Mouse (Mus musculus) T-helper 17 cell (primary cell): ENCODE data around the gene Fmo5.

Source experiments
- in situ Hi-C, 2 experiments: fragments of 300-600 bp; cut with MboI, MseI; formaldehyde crosslinking; loops; 1 replicate in 1 of 2; 2 replicates in 1 of 2; pipeline ENCODE4 v1.15.1; 2025; ENCODE audit warnings: high pct_unique_total_duplicates in 2 of 2

Fmo5 gene

DNA sequence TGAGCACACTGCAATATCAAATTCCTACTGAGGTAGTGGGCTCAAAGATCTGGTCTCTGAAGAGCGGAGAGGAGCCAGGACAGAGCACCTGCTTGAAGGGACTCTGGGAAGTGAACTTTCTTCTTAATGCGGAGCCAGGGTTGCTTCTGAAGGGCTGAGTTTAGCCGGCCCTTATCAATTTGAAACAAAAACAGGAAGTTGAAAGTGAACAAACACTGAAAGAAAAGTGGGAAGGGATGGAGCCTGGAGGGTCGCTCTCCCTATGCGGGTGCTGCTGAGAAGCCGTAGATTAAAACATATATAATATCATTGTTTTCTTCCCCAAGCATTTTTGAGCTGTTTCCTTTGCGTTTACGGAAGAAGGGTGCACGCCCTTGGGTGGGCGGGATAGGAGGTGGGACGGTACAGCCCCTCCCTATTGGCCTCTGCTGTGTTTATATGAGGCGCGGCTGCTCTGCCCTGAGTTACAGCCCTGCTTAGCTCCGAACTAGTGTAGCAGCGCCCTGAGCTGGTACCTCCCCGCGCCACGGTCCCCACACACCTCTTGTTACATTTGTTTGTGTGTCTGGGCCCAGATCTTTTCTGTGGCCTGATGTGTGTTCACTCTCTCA lies at the start of gene Fmo5:
TSS of gene Fmo5 (plus strand) at position 414 of the 611 bp plus-strand sequence.
- in situ Hi-C loops = no loop called here

DNA sequence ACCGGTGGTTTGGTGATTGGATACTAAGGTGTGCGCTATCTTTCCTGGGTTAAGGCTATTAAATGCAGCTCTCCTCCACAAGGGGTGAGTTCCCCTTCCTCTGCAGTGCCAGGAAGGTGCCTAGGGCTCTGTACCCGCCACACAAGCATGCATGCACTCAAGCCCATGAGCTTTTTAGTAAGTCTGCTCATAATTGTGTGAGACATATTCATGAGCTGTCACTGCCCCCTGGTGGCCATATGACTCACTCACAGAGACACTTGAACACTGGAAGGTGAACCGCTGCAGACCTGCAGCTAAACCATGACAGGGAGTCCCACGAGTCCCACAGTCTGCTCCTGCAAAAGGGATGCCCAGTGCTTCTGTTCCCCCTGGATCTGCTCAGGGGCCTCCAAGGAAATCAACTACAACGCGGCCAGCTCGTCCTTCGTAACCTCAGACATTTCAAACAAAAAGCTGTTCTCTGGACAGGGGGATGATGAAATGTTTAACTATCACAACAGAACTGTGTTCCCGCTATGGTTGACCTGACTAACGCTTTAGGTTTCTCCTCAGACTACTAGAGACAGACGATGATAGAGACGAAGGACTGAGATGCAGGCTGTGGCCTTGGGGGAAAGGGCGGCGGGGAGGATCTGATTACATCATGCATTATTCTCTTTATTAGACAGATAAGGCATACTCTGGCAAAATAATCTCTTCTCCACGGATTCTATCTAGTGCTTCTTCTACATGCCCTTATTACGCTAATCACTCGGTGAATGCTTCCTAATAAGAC lies 43.0 kb upstream of the Fmo5 start:
- in situ Hi-C loops = no loop called here

DNA sequence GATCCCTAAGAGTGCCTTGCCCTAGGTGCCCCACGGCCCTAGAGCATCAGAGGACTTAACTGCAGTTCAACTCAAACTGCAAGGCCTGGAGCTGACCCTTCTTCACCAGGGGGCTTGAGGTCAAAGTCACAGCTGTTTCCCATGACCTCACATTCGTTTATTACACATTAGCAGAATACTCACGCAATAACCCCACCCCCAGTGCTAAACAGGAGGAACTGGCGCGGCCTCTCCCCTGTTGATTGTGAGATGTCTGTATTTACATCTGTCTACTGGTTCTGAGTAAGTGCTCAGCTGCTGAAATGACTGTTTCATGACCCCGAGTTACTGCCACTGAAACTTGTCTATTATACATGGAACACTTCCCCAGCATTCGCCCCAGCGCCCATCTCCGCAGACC lies 40.9 kb upstream of the Fmo5 start:
- in situ Hi-C loops = no loop called here

DNA sequence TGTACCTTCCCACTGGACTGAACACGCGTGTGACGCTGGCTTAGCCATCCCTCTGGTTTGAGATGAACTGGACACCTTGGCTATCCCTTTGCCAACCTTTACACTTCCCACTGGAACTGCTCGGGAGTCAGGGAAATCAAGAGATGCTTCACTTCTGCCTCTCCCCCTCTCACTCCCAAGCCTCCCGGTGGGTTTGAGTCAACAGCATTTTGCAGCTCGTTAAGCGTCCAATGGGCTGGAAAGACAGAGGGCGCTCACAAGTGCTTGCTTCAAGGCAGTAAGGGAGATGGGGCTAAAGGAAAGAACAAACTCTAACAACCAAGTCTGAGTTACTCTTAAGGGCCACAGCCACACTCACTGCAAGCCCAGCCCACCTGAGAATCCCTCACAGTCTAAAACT lies 37.9 kb upstream of the Fmo5 start:
- in situ Hi-C loops = no loop called here

DNA sequence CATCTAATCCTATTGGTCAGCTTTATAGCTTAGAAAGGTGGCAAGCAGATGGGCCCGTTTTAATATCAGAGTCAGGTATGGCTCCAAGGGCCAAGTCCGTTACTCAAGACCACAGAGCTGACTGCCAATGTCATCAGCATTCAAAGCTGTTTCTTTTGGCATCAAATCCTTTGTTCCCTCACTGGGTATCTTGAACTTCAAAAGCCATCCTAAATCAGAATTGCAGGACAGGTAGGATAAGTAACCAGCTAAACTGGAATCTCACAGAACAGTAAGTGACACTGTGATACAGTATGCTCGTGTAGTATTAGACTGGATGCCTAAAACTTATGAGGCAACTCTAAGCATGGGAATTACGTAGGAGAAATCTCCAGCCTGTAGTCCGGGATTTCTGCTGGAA lies 35.5 kb upstream of the Fmo5 start:
- in situ Hi-C loops = no loop called here

DNA sequence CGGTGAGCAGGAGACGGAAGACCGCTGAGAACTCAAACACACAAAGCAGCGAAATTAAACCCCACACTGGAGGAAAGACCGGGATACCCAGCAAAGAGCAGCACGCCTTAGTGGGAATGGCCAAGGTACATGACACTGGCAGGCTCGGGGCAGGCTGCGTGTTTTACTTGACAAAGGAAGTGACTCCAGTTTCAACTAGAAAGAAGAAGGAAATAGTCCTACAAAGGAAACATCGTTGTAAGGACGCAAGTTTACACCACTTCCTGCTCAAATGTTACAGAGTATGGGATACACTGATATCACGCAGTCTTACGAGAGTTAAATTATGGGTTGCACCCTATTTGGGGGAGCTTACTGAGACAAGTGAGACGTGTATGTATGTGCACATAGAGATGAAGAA lies 34.5 kb upstream of the Fmo5 start:
- in situ Hi-C loops = no loop called here

DNA sequence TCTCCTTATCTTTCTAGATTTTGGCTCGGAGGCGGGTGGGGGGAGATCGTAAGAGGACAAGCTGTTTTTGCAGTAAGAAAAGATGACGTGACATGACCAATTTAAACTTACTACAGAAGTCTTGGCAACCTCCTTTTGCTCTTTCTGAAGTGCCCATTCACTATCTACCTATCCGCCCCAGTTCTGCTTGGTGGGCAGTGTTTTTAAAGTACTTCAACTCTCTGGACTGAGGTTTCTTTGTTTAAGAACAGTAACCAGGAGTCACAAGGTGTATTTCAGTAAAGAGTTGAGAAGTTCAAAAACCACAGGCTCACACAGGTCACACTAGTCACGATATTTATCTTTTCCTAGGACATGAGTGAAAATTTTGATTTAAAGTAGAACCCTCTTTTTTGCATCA lies 33.5 kb upstream of the Fmo5 start:
- in situ Hi-C loops = no loop called here

DNA sequence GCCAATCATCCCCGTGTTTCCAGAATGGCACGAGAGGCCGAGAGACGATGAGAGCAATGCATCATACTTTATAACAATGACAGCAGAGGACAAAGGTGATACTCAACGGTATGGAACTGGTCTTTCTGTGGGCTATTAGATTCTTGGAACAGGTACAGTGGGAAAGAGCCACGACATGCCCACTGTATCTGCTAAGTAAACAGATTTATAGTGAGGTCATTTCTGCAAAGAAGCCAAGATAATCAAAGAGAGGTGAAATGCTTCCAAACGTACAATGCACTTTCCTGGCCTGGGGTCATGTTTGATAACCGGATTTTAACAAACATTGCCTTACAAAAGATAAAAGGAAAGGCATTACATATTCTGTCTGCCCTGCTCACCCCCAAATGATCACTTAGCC lies 31.8 kb upstream of the Fmo5 start:
- in situ Hi-C loops = no loop called here

DNA sequence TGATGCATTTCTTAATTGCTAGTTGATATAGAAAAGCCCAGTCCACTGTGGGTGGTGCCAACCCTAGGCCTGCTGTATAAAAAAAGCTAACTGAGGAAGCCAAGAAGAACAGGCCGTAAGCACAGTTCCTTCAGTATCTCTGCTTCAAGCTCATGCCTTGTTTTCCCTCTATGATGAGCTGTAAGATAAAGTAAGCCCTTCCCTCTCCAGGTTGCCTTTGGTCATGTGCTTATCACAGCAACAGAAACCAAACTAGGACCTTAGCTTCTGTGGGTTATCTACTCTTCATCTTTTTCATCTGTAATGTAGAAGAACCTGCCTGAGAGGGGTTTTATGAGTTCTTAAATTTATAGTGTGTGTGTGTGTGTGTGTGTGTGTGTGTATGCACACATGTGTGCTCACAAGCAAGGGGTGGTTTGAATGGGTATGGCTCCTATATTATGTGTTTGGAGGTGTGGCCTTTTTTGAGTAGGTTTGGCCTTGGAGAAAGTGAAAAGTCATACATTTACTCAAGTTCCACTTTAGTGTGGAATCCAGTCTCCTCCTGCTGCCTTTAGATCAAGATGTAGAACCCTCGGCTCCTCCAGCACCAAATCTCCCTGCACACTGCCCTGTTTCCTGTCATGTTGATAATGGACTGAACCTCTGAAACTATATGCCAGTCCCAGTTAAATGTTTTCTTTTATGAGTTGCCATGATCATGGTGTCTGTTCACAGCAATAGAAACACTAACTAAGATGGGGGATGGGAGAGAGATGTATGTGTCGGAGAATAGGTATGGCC lies 28.4 kb upstream of the Fmo5 start:
- in situ Hi-C loops = no loop called here

DNA sequence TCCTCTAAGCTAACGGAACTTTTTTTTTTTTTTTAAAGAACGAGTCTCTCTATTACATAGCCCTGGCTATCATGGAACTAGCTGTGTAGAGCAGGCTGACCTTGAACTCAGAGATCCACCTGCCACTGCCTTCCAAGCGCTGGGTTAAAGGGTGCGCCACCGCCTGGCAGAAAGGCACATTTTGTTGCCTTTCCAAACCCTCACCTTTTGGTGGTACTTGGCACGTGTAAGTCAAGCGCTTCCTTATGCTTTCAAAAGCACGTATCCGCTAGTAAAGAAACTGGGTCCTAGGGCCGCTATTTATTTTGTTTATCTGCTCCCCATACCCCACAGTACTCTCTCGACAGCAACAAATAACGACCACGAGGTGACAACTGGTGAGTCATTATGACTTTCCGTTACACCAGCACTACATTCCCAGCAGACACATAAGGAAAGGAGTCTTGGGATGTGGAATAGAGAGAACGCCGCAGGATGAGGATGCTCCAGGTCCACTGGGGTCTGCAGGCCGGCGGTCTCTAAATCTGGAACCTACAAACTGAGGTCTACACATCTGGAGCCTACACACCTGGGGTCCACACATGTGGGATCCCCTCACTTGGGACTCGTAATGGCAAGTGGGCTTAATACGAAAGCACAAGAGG lies 19.3 kb upstream of the Fmo5 start:
- in situ Hi-C loops = no loop called here

DNA sequence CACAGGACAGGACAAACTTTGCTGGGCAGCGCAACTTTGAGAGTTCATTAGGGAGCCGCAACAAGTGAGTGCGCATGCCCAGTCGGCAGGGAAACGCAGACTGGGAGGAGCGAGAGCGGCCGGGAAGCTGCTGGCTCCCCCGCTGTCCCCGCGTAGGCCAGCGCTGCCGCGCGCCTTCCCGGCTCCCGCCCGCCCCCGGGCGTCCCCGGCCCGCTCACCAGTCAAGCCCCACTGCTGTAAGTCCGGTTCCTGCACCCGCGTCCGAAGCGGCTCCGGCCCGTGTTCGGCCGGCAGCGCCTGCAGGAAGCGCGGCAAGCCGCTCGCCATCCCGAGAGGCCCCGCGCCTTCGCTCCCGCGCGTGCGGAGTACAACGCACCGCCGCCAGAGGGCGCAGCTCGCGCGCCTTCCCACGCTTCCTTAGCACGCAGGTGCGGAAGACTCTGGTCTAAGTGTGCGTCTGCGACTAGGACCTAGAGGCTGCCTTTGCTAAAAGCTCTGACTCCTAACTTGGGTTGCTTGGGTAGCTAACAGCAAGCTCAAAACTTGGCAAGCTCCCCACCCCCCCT lies 18.7 kb upstream of the Fmo5 start, which contains the start of gene Chd1l:
TSS of gene Chd1l (minus strand) at position 359 of the 566 bp plus-strand sequence.
- in situ Hi-C loops = no loop called here

DNA sequence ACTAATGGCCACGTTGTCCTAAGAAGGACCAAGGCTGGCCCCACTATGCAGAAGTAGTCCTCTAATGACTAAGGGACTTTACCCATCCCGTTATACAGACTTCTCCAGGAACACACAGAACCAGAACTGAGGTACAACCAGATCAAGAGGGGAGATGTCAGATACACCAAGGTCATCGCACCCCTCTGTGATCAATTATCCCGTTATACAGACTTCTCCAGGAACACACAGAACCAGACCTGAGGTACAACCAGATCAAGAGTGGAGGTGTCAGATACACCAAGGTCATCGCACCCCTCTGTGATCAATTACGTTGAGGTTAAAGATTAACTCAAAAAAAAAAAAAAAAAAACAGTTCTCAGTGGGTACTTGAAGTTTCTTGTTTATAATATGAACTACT lies 17.6 kb upstream of the Fmo5 start:
- in situ Hi-C loops = no loop called here

DNA sequence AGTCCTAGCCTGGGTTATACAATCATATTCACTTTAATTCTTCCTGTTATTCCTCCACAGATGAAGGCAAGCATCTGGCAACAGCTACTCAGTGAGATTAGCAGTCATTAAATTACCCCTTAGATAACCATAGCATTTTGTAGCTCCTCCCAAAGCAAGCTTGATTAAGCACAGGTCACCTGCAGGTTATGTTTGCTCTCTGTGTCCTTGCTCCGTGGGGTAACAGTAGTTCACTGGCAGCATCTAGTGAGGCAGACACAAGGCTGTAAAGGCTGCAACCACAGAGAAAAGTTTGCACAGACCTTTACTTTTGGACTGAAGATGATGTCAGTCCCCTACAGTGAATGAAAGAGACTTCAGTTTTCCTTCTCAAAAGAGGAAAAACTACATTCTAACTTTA lies 13.4 kb upstream of the Fmo5 start:
- in situ Hi-C loops = no loop called here

DNA sequence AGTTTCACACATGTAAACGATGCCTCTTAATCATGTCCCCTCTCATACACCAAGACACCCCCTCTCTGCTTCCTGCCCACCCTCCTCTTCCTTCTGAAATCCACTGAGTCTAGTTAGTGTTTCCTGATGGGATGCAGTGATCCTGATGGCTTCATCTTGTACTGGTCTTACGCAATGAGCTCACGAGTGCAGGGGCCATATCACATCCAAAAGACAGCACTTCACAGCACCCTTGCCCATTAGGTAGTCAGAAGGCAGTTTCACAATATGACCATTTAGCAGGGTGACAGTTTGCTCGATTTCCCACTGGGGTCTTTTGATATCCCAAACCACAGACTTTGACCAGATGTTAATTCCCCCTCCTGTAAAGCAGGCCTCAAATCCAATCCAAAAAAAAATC lies 12.7 kb upstream of the Fmo5 start:
- in situ Hi-C loops = no loop called here

DNA sequence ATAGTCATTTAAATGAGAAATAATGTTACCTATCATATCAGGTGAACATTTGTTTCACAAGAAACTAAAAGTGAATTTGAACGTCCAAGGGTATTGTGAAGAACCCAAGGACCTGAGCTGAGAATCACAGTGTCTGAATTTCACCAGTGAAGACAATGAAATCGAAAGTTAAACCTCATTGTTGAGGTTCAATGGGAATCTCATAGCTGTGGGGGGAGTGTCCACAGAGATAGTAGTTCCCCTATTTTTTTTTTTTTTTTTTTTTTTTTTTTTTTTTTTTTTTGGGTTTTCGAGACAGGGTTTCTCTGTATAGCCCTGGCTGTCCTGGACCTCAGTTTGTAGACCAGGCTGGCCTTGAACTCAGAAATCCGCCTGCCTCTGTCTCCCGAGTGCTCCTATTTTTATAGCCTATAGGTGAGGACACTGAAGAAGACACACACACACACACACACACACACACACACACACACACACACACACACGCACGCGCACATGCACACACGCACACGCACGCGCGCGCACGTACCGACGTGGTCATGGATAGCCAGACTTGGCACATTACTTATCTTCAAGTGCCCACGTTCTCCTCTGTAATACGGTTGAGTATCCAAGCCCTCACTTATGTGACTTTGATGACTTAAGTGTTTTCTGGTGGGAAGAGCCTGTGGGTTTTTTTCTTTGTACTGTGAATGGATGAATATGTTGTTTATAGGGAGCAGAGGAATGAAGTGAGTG lies 11.3 kb upstream of the Fmo5 start:
- in situ Hi-C loops = no loop called here

DNA sequence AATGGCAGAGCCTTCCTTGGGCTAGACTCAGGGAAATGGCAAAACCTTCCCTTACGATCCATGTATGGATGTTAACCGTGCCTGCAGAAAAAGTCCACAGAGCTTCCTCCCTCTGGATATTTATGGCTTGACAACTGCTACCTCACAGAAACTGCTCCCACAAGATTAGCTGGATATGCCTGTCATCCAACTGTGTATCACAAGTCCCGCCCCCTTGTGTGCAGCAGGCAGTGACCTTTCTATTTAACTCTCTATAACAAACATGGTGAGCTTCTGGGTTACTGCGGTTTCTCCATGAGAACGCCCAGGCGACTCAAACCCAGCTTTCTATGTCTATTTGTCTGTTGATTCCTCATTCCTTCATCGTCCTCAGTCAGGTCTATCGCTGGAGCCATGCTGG lies 10.7 kb upstream of the Fmo5 start:
- in situ Hi-C loops = no loop called here

DNA sequence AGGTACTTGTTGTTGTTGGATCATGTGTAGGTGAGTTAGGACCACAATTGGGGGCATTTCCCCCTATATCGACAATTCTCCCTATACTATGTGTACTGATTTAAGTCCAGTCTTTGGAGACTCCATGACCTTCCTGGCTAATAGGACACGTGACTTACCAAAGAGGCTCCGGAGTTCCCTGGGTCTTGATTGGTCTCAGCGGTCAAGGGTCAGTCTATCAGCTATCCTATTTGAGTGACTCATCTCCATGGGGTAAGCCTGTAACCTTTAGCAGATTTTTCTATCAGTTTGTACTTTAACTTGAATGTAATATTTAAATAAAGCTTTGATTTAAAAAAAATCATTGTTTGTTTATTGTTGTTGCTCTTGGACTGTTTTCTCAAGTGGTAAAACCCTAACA lies 7.9 kb upstream of the Fmo5 start:
- in situ Hi-C loops = no loop called here

DNA sequence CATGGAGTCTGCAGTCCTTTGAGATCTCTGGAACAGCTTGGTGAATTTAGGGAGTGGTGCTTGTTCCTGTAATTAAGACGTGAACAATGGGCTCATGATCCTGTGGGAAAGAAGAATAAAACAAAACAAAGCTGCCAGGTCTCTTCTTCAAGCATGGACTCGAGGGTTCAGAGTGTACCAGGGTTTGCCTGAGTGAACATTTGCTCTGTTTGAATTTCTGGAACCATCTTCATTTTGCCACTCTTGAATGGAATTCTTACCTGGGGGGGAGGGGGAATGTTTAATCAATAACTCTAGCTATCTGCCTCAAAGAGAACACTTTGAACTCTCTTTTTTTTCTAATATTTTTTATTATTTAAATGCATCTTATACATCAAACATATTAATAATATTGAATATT lies 4.0 kb upstream of the Fmo5 start:
- in situ Hi-C loops = no loop called here

DNA sequence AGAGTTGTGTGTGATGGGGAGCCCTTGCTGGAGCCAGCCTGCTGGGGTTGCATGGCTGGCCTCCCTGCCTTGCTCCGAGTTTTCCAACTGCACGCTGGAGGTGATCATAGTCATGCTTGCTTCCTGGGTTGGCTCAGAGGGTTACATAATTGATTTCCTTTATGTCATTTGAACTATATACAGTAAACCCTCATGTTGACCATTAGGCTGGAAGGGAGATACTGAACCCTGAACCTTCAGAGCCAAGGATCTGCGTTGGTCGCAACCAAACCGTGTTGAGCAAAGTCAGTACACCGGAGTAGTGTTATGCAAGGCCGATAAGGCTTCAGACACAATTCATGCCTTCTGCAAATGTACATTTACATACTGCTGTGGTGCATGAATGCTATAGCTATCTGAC lies 711 bp upstream of the Fmo5 start:
- in situ Hi-C loops = no loop called here

DNA sequence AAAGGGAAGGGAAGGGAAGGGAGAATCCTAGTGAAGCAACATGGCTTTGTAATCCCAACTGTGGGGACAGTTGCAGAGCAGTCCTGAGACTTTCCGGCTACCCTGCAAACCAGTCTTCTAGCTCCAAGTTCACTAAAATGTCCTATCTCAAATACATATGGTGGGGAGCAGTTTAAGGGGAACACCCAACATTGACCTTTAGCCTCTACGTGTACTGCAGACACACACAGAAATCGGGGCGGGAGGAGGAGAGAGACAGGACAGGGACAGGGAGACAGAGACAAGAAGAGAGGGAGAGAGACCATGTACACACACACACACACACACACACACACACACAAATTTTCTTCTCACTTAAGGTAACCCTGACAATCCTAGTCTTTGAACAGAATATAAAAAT lies 1.3 kb downstream of the Fmo5 start:
- in situ Hi-C loops = no loop called here

DNA sequence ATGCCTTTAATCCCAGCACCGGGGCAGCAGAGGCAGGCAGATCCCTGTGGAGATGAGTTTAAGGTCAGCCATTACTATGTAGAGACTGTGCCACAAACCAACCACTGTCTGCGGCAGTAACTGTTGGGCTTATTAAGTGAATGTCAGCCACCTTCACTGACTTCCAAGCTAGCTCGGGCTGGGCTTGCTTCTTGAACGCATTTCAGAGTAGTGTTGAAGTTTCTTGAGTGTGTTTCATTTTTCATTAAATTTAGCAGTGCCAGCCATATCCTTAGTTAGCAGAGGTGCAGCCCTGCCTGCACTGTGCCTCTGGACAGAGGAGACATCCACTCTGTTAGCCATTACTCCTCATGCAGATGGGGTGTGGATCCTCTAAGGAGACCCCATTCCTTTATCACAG lies 2.1 kb downstream of the Fmo5 start:
- in situ Hi-C loops = no loop called here
